Mouse (Mus musculus): ENCODE results near the gene Serpina3a. TPM values are rescaled to one million over a fixed set of nuclear protein-coding genes. Genes with fewer than 3 reads are reported as not detected.
"Not testable (repeated sequence)": the region's sequence is repeated elsewhere in the genome, so short reads cannot be mapped to it uniquely, and the experiment has no call there.

Serpina3a gene
- polyA plus RNA-seq (2015; fragmentation: Nextera tagmentation; extraction: Ambion mirVana): not detected in 2 replicates

- WGBS: 84% methylated on average over 11 of the region's 11 CpGs
These were observed at the start of gene Serpina3a for GRCm38 (mm10) chr12:104112333-104112732. TSS of gene Serpina3a (plus strand) at chr12:104112724.

GRCm38 (mm10) chr12:104064532-104064931 is 48.0 kb upstream of the Serpina3a start:
- 48% methylated on average over 4 of the region's 4 CpGs for WGBS
- Histone ChIP-seq H3K4me1 (peaks cover 5% of the 10 kb centered on the region; the same call in 1 of the 2 replicates), H3K4me2 (no peak overlapping the region), H3K27me3 (replicated peaks) (peaks cover 53% of the 10 kb centered on the region), H3K9me3 (no peaks in the 10 kb centered on the region), H3K9ac (no peak overlapping the region), H3K36me3 (no peaks in the 10 kb centered on the region), H3K4me3 (no peak overlapping the region), H3K27ac (replicated peaks) (no peak overlapping the region)
- no peak for ATAC-seq (ENCODE audit: extremely low read depth, insufficient number of reproducible peaks, low FRiP score, low TSS enrichment)

More at GRCm38 (mm10) chr12:104112333-104112732, at the start of gene Serpina3a:
- not testable (repeated sequence) for H3K4me2 ChIP-seq; H3K4me3 ChIP-seq; H3K36me3 ChIP-seq; H3K27me3 ChIP-seq (replicated peaks); H3K9ac ChIP-seq; ATAC-seq (ENCODE audit: extremely low read depth, insufficient number of reproducible peaks, low FRiP score, low TSS enrichment); H3K9me3 ChIP-seq; H3K27ac ChIP-seq (replicated peaks); H3K4me1 ChIP-seq

GRCm38 (mm10) chr12:104064996-104065395 is 47.5 kb upstream of the Serpina3a start:
- H3K27ac ChIP-seq (replicated peaks): no peak overlapping the region
- H3K4me1 ChIP-seq: peaks cover 5% of the 10 kb centered on the region; the same call in 1 of the 2 replicates
- no peaks in the 10 kb centered on the region for H3K36me3 ChIP-seq
- ATAC-seq (ENCODE audit: extremely low read depth, insufficient number of reproducible peaks, low FRiP score, low TSS enrichment): no peak
- peaks cover 49% of the 10 kb centered on the region for H3K27me3 ChIP-seq (replicated peaks)
- no peaks in the 10 kb centered on the region for H3K9me3 ChIP-seq
- no peak overlapping the region for H3K9ac ChIP-seq
- no peak overlapping the region for H3K4me2 ChIP-seq
- H3K4me3 ChIP-seq: no peak overlapping the region
- 72% methylated on average over 4 of the region's 4 CpGs for WGBS

- 29% methylated on average over 8 of the region's 8 CpGs for WGBS
- Histone ChIP-seq H3K9ac (no peak overlapping the region), H3K4me1 (peaks cover 5% of the 10 kb centered on the region; the same call in 1 of the 2 replicates), H3K4me3 (no peak overlapping the region), H3K27ac (replicated peaks) (no peak overlapping the region), H3K36me3 (no peaks in the 10 kb centered on the region), H3K4me2 (no peak overlapping the region), H3K27me3 (replicated peaks) (peaks cover 45% of the 10 kb centered on the region), H3K9me3 (no peaks in the 10 kb centered on the region)
- no peak for ATAC-seq (ENCODE audit: extremely low read depth, insufficient number of reproducible peaks, low FRiP score, low TSS enrichment)
These were observed 46.3 kb upstream of the Serpina3a start for GRCm38 (mm10) chr12:104066241-104066640.

- no peaks in the 10 kb centered on the region for H3K9me3 ChIP-seq
- H3K4me3 ChIP-seq: peak overlapping the region; percentile 33
- peaks cover 5% of the 10 kb centered on the region; the same call in 1 of the 2 replicates for H3K4me1 ChIP-seq
- H3K9ac ChIP-seq: no peak overlapping the region
- peak overlapping the region; percentile 28; the same call in 1 of the 2 replicates for H3K27ac ChIP-seq (replicated peaks)
- H3K36me3 ChIP-seq: no peaks in the 10 kb centered on the region
- no peak for ATAC-seq (ENCODE audit: extremely low read depth, insufficient number of reproducible peaks, low FRiP score, low TSS enrichment)
- H3K4me2 ChIP-seq: peak overlapping the region; percentile 55
- 33% methylated on average over 4 of the region's 4 CpGs for WGBS
- peaks cover 35% of the 10 kb centered on the region for H3K27me3 ChIP-seq (replicated peaks)
These were observed 45.0 kb upstream of the Serpina3a start for GRCm38 (mm10) chr12:104067549-104067948.

- no peak overlapping the region for H3K4me3 ChIP-seq
- 0% methylated on average over 2 of the region's 2 CpGs for WGBS
- no peaks in the 10 kb centered on the region for H3K9me3 ChIP-seq
- ATAC-seq (ENCODE audit: extremely low read depth, insufficient number of reproducible peaks, low FRiP score, low TSS enrichment): no peak
- no peak overlapping the region for H3K9ac ChIP-seq
- H3K4me1 ChIP-seq: peaks cover 5% of the 10 kb centered on the region; the same call in 1 of the 2 replicates
- peaks cover 29% of the 10 kb centered on the region for H3K27me3 ChIP-seq (replicated peaks)
- no peaks in the 10 kb centered on the region for H3K36me3 ChIP-seq
- H3K4me2 ChIP-seq: no peak overlapping the region
- H3K27ac ChIP-seq (replicated peaks): no peak overlapping the region
These were observed 42.9 kb upstream of the Serpina3a start for GRCm38 (mm10) chr12:104069620-104070019.

- Histone ChIP-seq H3K36me3 (no peaks in the 10 kb centered on the region), H3K9me3 (no peaks in the 10 kb centered on the region), H3K9ac (no peak overlapping the region), H3K4me3 (no peak overlapping the region), H3K4me2 (no peak overlapping the region), H3K4me1 (peaks cover 5% of the 10 kb centered on the region; the same call in 1 of the 2 replicates), H3K27ac (replicated peaks) (no peak overlapping the region), H3K27me3 (replicated peaks) (peaks cover 25% of the 10 kb centered on the region)
- no peak for ATAC-seq (ENCODE audit: extremely low read depth, insufficient number of reproducible peaks, low FRiP score, low TSS enrichment)
- 10% methylated on average over 1 of the region's 1 CpGs for WGBS
These were observed 40.8 kb upstream of the Serpina3a start for GRCm38 (mm10) chr12:104071708-104072107.

GRCm38 (mm10) chr12:104072286-104072685 is 40.2 kb upstream of the Serpina3a start:
- peaks cover 25% of the 10 kb centered on the region for H3K27me3 ChIP-seq (replicated peaks)
- H3K27ac ChIP-seq (replicated peaks): no peak overlapping the region
- ATAC-seq (ENCODE audit: extremely low read depth, insufficient number of reproducible peaks, low FRiP score, low TSS enrichment): no peak
- no peaks in the 10 kb centered on the region for H3K9me3 ChIP-seq
- H3K36me3 ChIP-seq: no peaks in the 10 kb centered on the region
- 49% methylated on average over 5 of the region's 5 CpGs for WGBS
- H3K4me1 ChIP-seq: peaks cover 3% of the 10 kb centered on the region; the same call in 1 of the 2 replicates
- H3K9ac ChIP-seq: no peak overlapping the region
- H3K4me3 ChIP-seq: no peak overlapping the region
- H3K4me2 ChIP-seq: no peak overlapping the region

- Histone ChIP-seq H3K27me3 (replicated peaks) (no peaks in the 10 kb centered on the region; the same call in 1 of the 2 replicates), H3K4me3 (no peak overlapping the region), H3K9me3 (0 out of 2 replicates have a peak, but pooled peaks cover 6% of the 10 kb centered on the region), H3K27ac (replicated peaks) (no peak overlapping the region), H3K4me1 (no peaks in the 10 kb centered on the region), H3K36me3 (no peaks in the 10 kb centered on the region), H3K4me2 (no peak overlapping the region), H3K9ac (no peak overlapping the region)
- 70% methylated on average over 2 of the region's 2 CpGs for WGBS
- no peak for ATAC-seq (ENCODE audit: extremely low read depth, insufficient number of reproducible peaks, low FRiP score, low TSS enrichment)
These were observed 22.4 kb upstream of the Serpina3a start for GRCm38 (mm10) chr12:104090119-104090518.

GRCm38 (mm10) chr12:104091303-104091702 is 21.2 kb upstream of the Serpina3a start:
- ATAC-seq (ENCODE audit: extremely low read depth, insufficient number of reproducible peaks, low FRiP score, low TSS enrichment): no peak
- H3K4me3 ChIP-seq: no peak overlapping the region
- H3K27me3 ChIP-seq (replicated peaks): no peaks in the 10 kb centered on the region
- no peak overlapping the region for H3K9ac ChIP-seq
- H3K9me3 ChIP-seq: 0 out of 2 replicates have a peak, but pooled peaks cover 6% of the 10 kb centered on the region
- no peaks in the 10 kb centered on the region for H3K4me1 ChIP-seq
- H3K36me3 ChIP-seq: no peaks in the 10 kb centered on the region
- no peak overlapping the region for H3K4me2 ChIP-seq
- WGBS: 72% methylated on average over 1 of the region's 1 CpGs
- no peak overlapping the region for H3K27ac ChIP-seq (replicated peaks)

GRCm38 (mm10) chr12:104100768-104101167 is 11.8 kb upstream of the Serpina3a start, which contains the start of gene Serpina5:
TSS of gene Serpina5 (plus strand) at chr12:104101113.
- Histone ChIP-seq H3K36me3 (no peaks in the 10 kb centered on the region), H3K4me1 (no peaks in the 10 kb centered on the region), H3K9ac (no peak within 1 kb of the TSS), H3K4me3 (no peak within 1 kb of the TSS), H3K27me3 (replicated peaks) (no peaks in the 10 kb centered on the region; the same call in 1 of the 2 replicates), H3K27ac (replicated peaks) (no peak within 1 kb of the TSS), H3K9me3 (no peaks in the 10 kb centered on the region), H3K4me2 (no peak within 1 kb of the TSS)
- 74% methylated on average over 6 of the region's 6 CpGs for WGBS
- no peak for ATAC-seq (ENCODE audit: extremely low read depth, insufficient number of reproducible peaks, low FRiP score, low TSS enrichment)

GRCm38 (mm10) chr12:104105847-104106246 is 6.7 kb upstream of the Serpina3a start:
- ATAC-seq (ENCODE audit: extremely low read depth, insufficient number of reproducible peaks, low FRiP score, low TSS enrichment): no peak
- H3K27ac ChIP-seq (replicated peaks): no peak overlapping the region

More at GRCm38 (mm10) chr12:104105847-104106246, 6.7 kb upstream of the Serpina3a start:
- Histone ChIP-seq H3K36me3 (no peaks in the 10 kb centered on the region), H3K9me3 (no peaks in the 10 kb centered on the region), H3K27me3 (replicated peaks) (no peaks in the 10 kb centered on the region; the same call in 1 of the 2 replicates), H3K4me2 (no peak overlapping the region), H3K4me1 (no peaks in the 10 kb centered on the region), H3K4me3 (no peak overlapping the region), H3K9ac (no peak overlapping the region)

All from heart, embryonic 13.5 days (tissue).